Mouse (Mus musculus): ENCODE measurements around the gene Arfrp1. TPM values are rescaled to one million over a fixed set of nuclear protein-coding genes. Genes with fewer than 3 reads are reported as not detected.

The Arfrp1 gene
- 75.3 and 75.4 TPM in 2 replicates for polyA plus RNA-seq (2016; fragmentation: Nextera tagmentation; extraction: Ambion mirVana)

GRCm38 (mm10) chr2:181364860-181365596 lies at the start of gene Arfrp1, which contains the start of gene Zgpat:
TSS of gene Arfrp1 (minus strand) at chr2:181365404.
TSS of gene Zgpat (plus strand) at chr2:181364928.
- DNase-seq (ENCODE audit: low spot score): peak; percentile 92
- Histone ChIP-seq H3K4me3 (peak within 1 kb of the TSS; percentile 90), H3K27ac (peak within 1 kb of the TSS; percentile 95), H3K9me3 (peaks cover 5% of the 10 kb centered on the region), H3K4me1 (replicated peaks) (peaks cover 41% of the 10 kb centered on the region), H3K36me3 (peaks cover 62% of the 10 kb centered on the region), H3K27me3 (ENCODE audit: insufficient read depth, poor library complexity, severe bottlenecking) (no peaks in the 10 kb centered on the region)
- WGBS: under 1% methylated on average over 71 of the region's 71 CpGs

- H3K27ac ChIP-seq: no peak overlapping the region
- DNase-seq (ENCODE audit: low spot score): no peak
- peaks cover 4% of the 10 kb centered on the region; the same call in 1 of the 2 replicates for H3K4me1 ChIP-seq (replicated peaks)
- H3K4me3 ChIP-seq: no peak overlapping the region
- WGBS: 61% methylated on average over 2 of the region's 2 CpGs
- H3K36me3 ChIP-seq: peaks cover 6% of the 10 kb centered on the region
- no peaks in the 10 kb centered on the region for H3K27me3 ChIP-seq (ENCODE audit: insufficient read depth, poor library complexity, severe bottlenecking)
- no peaks in the 10 kb centered on the region for H3K9me3 ChIP-seq
Observed at GRCm38 (mm10) chr2:181413141-181413540, 47.9 kb upstream of the Arfrp1 start.

GRCm38 (mm10) chr2:181410760-181411473 lies 45.7 kb upstream of the Arfrp1 start:
- Histone ChIP-seq H3K36me3 (peaks cover 10% of the 10 kb centered on the region), H3K4me3 (no peak overlapping the region), H3K4me1 (replicated peaks) (peaks cover 4% of the 10 kb centered on the region; the same call in 1 of the 2 replicates), H3K27me3 (ENCODE audit: insufficient read depth, poor library complexity, severe bottlenecking) (no peaks in the 10 kb centered on the region), H3K27ac (peak overlapping the region; percentile 75), H3K9me3 (no peaks in the 10 kb centered on the region)
- 44% methylated on average over 4 of the region's 4 CpGs for WGBS
- DNase-seq (ENCODE audit: low spot score): peak; percentile 75

GRCm38 (mm10) chr2:181409643-181410042 lies 44.4 kb upstream of the Arfrp1 start:
- Histone ChIP-seq H3K36me3 (peaks cover 20% of the 10 kb centered on the region), H3K27ac (no peak overlapping the region), H3K4me1 (replicated peaks) (peaks cover 4% of the 10 kb centered on the region; the same call in 1 of the 2 replicates), H3K4me3 (no peak overlapping the region), H3K9me3 (no peaks in the 10 kb centered on the region), H3K27me3 (ENCODE audit: insufficient read depth, poor library complexity, severe bottlenecking) (no peaks in the 10 kb centered on the region)
- no peak for DNase-seq (ENCODE audit: low spot score)
- 86% methylated on average over 7 of the region's 7 CpGs for WGBS

- no peak overlapping the region for H3K4me3 ChIP-seq
- WGBS: 91% methylated on average over 3 of the region's 3 CpGs
- no peak for DNase-seq (ENCODE audit: low spot score)
- peaks cover 20% of the 10 kb centered on the region; the same call in 1 of the 2 replicates for H3K36me3 ChIP-seq
- peaks cover 9% of the 10 kb centered on the region for H3K4me1 ChIP-seq (replicated peaks)
- H3K27ac ChIP-seq: no peak overlapping the region
- no peaks in the 10 kb centered on the region for H3K27me3 ChIP-seq (ENCODE audit: insufficient read depth, poor library complexity, severe bottlenecking)
- no peaks in the 10 kb centered on the region for H3K9me3 ChIP-seq
Observed at GRCm38 (mm10) chr2:181403722-181404121, 38.5 kb upstream of the Arfrp1 start.

GRCm38 (mm10) chr2:181401497-181401896 lies 36.3 kb upstream of the Arfrp1 start:
- 27% methylated on average over 1 of the region's 1 CpGs for WGBS

GRCm38 (mm10) chr2:181397207-181397761 lies 32.1 kb upstream of the Arfrp1 start:
- no peak for DNase-seq (ENCODE audit: low spot score)
- no peaks in the 10 kb centered on the region for H3K9me3 ChIP-seq
- no peak overlapping the region for H3K4me3 ChIP-seq
- H3K4me1 ChIP-seq (replicated peaks): peaks cover 9% of the 10 kb centered on the region
- WGBS: 86% methylated on average over 5 of the region's 5 CpGs
- peaks cover 25% of the 10 kb centered on the region for H3K36me3 ChIP-seq
- no peaks in the 10 kb centered on the region for H3K27me3 ChIP-seq (ENCODE audit: insufficient read depth, poor library complexity, severe bottlenecking)
- no peak overlapping the region for H3K27ac ChIP-seq

More at GRCm38 (mm10) chr2:181401497-181401896, 36.3 kb upstream of the Arfrp1 start:
- H3K9me3 ChIP-seq: no peaks in the 10 kb centered on the region
- H3K27ac ChIP-seq: no peak overlapping the region
- no peak for DNase-seq (ENCODE audit: low spot score)
- H3K4me3 ChIP-seq: no peak overlapping the region
- H3K36me3 ChIP-seq: peaks cover 20% of the 10 kb centered on the region; the same call in 1 of the 2 replicates
- H3K27me3 ChIP-seq (ENCODE audit: insufficient read depth, poor library complexity, severe bottlenecking): no peaks in the 10 kb centered on the region
- peaks cover 9% of the 10 kb centered on the region for H3K4me1 ChIP-seq (replicated peaks)

- no peak overlapping the region for H3K4me3 ChIP-seq
- DNase-seq (ENCODE audit: low spot score): no peak
- no peaks in the 10 kb centered on the region for H3K27me3 ChIP-seq (ENCODE audit: insufficient read depth, poor library complexity, severe bottlenecking)
- H3K36me3 ChIP-seq: peaks cover 54% of the 10 kb centered on the region
- no peaks in the 10 kb centered on the region for H3K9me3 ChIP-seq
- 0 out of 2 replicates have a peak, but pooled peaks cover 4% of the 10 kb centered on the region for H3K4me1 ChIP-seq (replicated peaks)
- WGBS: 96% methylated on average over 3 of the region's 3 CpGs
- H3K27ac ChIP-seq: no peak overlapping the region
Observed at GRCm38 (mm10) chr2:181394086-181394485, 28.9 kb upstream of the Arfrp1 start.

- H3K36me3 ChIP-seq: peaks cover 54% of the 10 kb centered on the region
- H3K4me1 ChIP-seq (replicated peaks): 0 out of 2 replicates have a peak, but pooled peaks cover 4% of the 10 kb centered on the region
- WGBS: 40% methylated on average over 4 of the region's 4 CpGs
- no peaks in the 10 kb centered on the region for H3K27me3 ChIP-seq (ENCODE audit: insufficient read depth, poor library complexity, severe bottlenecking)
- peak; percentile 79 for DNase-seq (ENCODE audit: low spot score)
- H3K9me3 ChIP-seq: no peaks in the 10 kb centered on the region
- H3K4me3 ChIP-seq: no peak overlapping the region
- H3K27ac ChIP-seq: no peak overlapping the region
Observed at GRCm38 (mm10) chr2:181392600-181393213, 27.5 kb upstream of the Arfrp1 start.

- no peak for DNase-seq (ENCODE audit: low spot score)
- no peaks in the 10 kb centered on the region for H3K27me3 ChIP-seq (ENCODE audit: insufficient read depth, poor library complexity, severe bottlenecking)
Observed at GRCm38 (mm10) chr2:181391541-181391940, 26.3 kb upstream of the Arfrp1 start.

GRCm38 (mm10) chr2:181391022-181391421 lies 25.8 kb upstream of the Arfrp1 start:
- Histone ChIP-seq H3K27me3 (ENCODE audit: insufficient read depth, poor library complexity, severe bottlenecking) (no peaks in the 10 kb centered on the region), H3K27ac (no peak overlapping the region), H3K36me3 (peaks cover 71% of the 10 kb centered on the region), H3K4me1 (replicated peaks) (0 out of 2 replicates have a peak, but pooled peaks cover 4% of the 10 kb centered on the region), H3K9me3 (no peaks in the 10 kb centered on the region), H3K4me3 (no peak overlapping the region)
- DNase-seq (ENCODE audit: low spot score): no peak
- 89% methylated on average over 15 of the region's 15 CpGs for WGBS

More at GRCm38 (mm10) chr2:181391541-181391940, 26.3 kb upstream of the Arfrp1 start:
- no peak overlapping the region for H3K27ac ChIP-seq
- H3K9me3 ChIP-seq: no peaks in the 10 kb centered on the region
- H3K4me3 ChIP-seq: no peak overlapping the region
- peaks cover 66% of the 10 kb centered on the region for H3K36me3 ChIP-seq
- H3K4me1 ChIP-seq (replicated peaks): 0 out of 2 replicates have a peak, but pooled peaks cover 4% of the 10 kb centered on the region
- WGBS: 78% methylated on average over 2 of the region's 2 CpGs

GRCm38 (mm10) chr2:181390136-181390870 lies 25.1 kb upstream of the Arfrp1 start:
- no peaks in the 10 kb centered on the region for H3K27me3 ChIP-seq (ENCODE audit: insufficient read depth, poor library complexity, severe bottlenecking)
- H3K9me3 ChIP-seq: no peaks in the 10 kb centered on the region
- H3K4me1 ChIP-seq (replicated peaks): 0 out of 2 replicates have a peak, but pooled peaks cover 4% of the 10 kb centered on the region
- H3K36me3 ChIP-seq: peaks cover 74% of the 10 kb centered on the region
- 83% methylated on average over 4 of the region's 4 CpGs for WGBS
- H3K4me3 ChIP-seq: no peak overlapping the region
- H3K27ac ChIP-seq: no peak overlapping the region
- no peak for DNase-seq (ENCODE audit: low spot score)
